Mouse (Mus musculus) lung, embryonic 14.5 days (tissue): Measurements from ENCODE around the gene Cwc15. TPM values are rescaled to one million over a fixed set of nuclear protein-coding genes. Genes with fewer than 3 reads are reported as not detected.

Experiments used
- ATAC-seq: fragments of 200-750 bp; cut with Nextera tagmentation; 2 replicates; pipeline ENCODE4 v1.8.0; 2017; ENCODE audit warnings: mild to moderate bottlenecking, moderate TSS enrichment, moderate library complexity; ENCODE audit not compliant: insufficient read depth
- DNase-seq: peaks from one replicate; pipeline ENCODE4 v3.0.0-alpha.2; 2015
- H3K27ac ChIP-seq: fragments of 300-500 bp; sonication (generic); 2 replicates; pipeline ENCODE4 v1.5.1; 2014; ENCODE audit warnings: low read depth, mild to moderate bottlenecking, moderate library complexity
- H3K27me3 ChIP-seq: fragments of 300-500 bp; sonication (generic); 2 replicates; pipeline ENCODE4 v1.6.1; 2014; ENCODE audit warnings: low read length, control low read depth; ENCODE audit not compliant: insufficient read depth
- H3K36me3 ChIP-seq: fragments of 300-500 bp; sonication (generic); 2 replicates; pipeline ENCODE4 v1.6.1; 2014; ENCODE audit warnings: control low read depth; ENCODE audit not compliant: insufficient read depth
- H3K4me1 ChIP-seq: fragments of 300-500 bp; sonication (generic); 2 replicates; pipeline ENCODE4 v1.6.1; 2014; ENCODE audit warnings: antibody characterized with exemption, control low read depth; ENCODE audit not compliant: insufficient read depth
- H3K4me2 ChIP-seq: fragments of 300-500 bp; sonication (generic); 2 replicates; pipeline ENCODE4 v1.6.1; 2014; ENCODE audit warnings: mild to moderate bottlenecking
- H3K4me3 ChIP-seq: fragments of 300-500 bp; sonication (generic); 2 replicates; pipeline ENCODE4 v1.5.1; 2014; ENCODE audit warnings: low read depth, low read length
- H3K9ac ChIP-seq: fragments of 300-500 bp; sonication (generic); 2 replicates; pipeline ENCODE4 v1.6.1; 2014
- H3K9me3 ChIP-seq: fragments of 300-500 bp; sonication (generic); 2 replicates; pipeline ENCODE4 v1.6.1; 2016; ENCODE audit warnings: low read depth, low read length, control low read depth
- CTCF ChIP-seq: IDR thresholded peaks from 2 replicates; pipeline ENCODE4 v1.5.1; 2016; ENCODE audit warnings: antibody characterized with exemption, low read depth
- WGBS: fragments of 180-500 bp; shearing (Covaris S2); extraction: QIAGEN DNeasy Blood & Tissue Kit; methylation state at CpG from one replicate; pipeline ENCODE4 v1.1.7; 2014; 5-methylcytosine and 5-hydroxymethylcytosine counted together
- polyA plus RNA-seq: library from polyadenylated mRNA; unstranded; fragments of >200 nt; fragmentation: Nextera tagmentation; extraction: Ambion mirVana; gene quantifications from 2 replicates; pipeline ENCODE4 v1.2.1, GENCODE M21; 2014

Gene Cwc15
- polyA plus RNA-seq, 1 experiment from 2014 or later, result 146 TPM

GRCm38 (mm10) chr9:14512633-14513445 lies 12.4 kb downstream of the Cwc15 start:
- ATAC-seq, result peak; percentile 69
- Histone ChIP-seq H3K4me1 (no peaks in the 10 kb centered on the region), H3K27ac (no peak overlapping the region), H3K27me3 (no peaks in the 10 kb centered on the region), H3K9ac (no peak overlapping the region), H3K4me3 (no peak overlapping the region), H3K36me3 (peaks cover 34% of the 10 kb centered on the region), H3K9me3 (no peaks in the 10 kb centered on the region), H3K4me2 (no peak overlapping the region)
- DNase-seq, result peak; percentile 80
- TF ChIP-seq CTCF, result peak; percentile 78
- WGBS, result 70% methylated on average over 9 of the region's 9 CpGs

- Histone ChIP-seq H3K4me1 (no peaks in the 10 kb centered on the region), H3K9me3 (no peaks in the 10 kb centered on the region), H3K27ac (no peak overlapping the region), H3K4me3 (no peak overlapping the region), H3K36me3 (peaks cover 3% of the 10 kb centered on the region; the same call in 1 of the 2 replicates), H3K27me3 (no peaks in the 10 kb centered on the region), H3K4me2 (no peak overlapping the region), H3K9ac (no peak overlapping the region)
- WGBS, result 57% methylated on average over 1 of the region's 1 CpGs
- DNase-seq (no peak), ATAC-seq (no peak)
- TF ChIP-seq CTCF, result no peak
Measured at GRCm38 (mm10) chr9:14517296-14517695, 16.9 kb downstream of the Cwc15 start.

GRCm38 (mm10) chr9:14518105-14518504 lies 17.7 kb downstream of the Cwc15 start:
- no peak for TF ChIP-seq CTCF
- H3K4me1 ChIP-seq, result no peaks in the 10 kb centered on the region
- no peaks in the 10 kb centered on the region for H3K27me3 ChIP-seq
- ATAC-seq (no peak), DNase-seq (no peak)
- H3K36me3 ChIP-seq, result no peaks in the 10 kb centered on the region
- no peak overlapping the region for H3K9ac ChIP-seq
- H3K4me2 ChIP-seq, result no peak overlapping the region
- WGBS, result 84% methylated on average over 3 of the region's 3 CpGs
- H3K4me3 ChIP-seq, result no peak overlapping the region
- no peak overlapping the region for H3K27ac ChIP-seq
- no peaks in the 10 kb centered on the region for H3K9me3 ChIP-seq

GRCm38 (mm10) chr9:14520971-14521670 lies 20.7 kb downstream of the Cwc15 start:
- ATAC-seq (no peak), DNase-seq (peak; percentile 13)
- H3K4me3 ChIP-seq, result no peak overlapping the region
- WGBS, result 18% methylated on average over 3 of the region's 3 CpGs
- no peak for TF ChIP-seq CTCF
- H3K4me1 ChIP-seq, result no peaks in the 10 kb centered on the region
- no peak overlapping the region for H3K4me2 ChIP-seq
- no peaks in the 10 kb centered on the region for H3K36me3 ChIP-seq
- H3K27ac ChIP-seq, result no peak overlapping the region
- no peaks in the 10 kb centered on the region for H3K27me3 ChIP-seq
- H3K9ac ChIP-seq, result no peak overlapping the region
- no peaks in the 10 kb centered on the region for H3K9me3 ChIP-seq

GRCm38 (mm10) chr9:14521695-14522094 lies 21.3 kb downstream of the Cwc15 start:
- H3K4me3 ChIP-seq, result no peak overlapping the region
- no peaks in the 10 kb centered on the region for H3K27me3 ChIP-seq
- WGBS, result 34% methylated on average over 2 of the region's 2 CpGs
- no peak overlapping the region for H3K4me2 ChIP-seq
- no peak for TF ChIP-seq CTCF
- H3K27ac ChIP-seq, result no peak overlapping the region
- DNase-seq (no peak), ATAC-seq (no peak)
- no peaks in the 10 kb centered on the region for H3K4me1 ChIP-seq
- H3K9ac ChIP-seq, result no peak overlapping the region
- H3K9me3 ChIP-seq, result no peaks in the 10 kb centered on the region
- H3K36me3 ChIP-seq, result no peaks in the 10 kb centered on the region

GRCm38 (mm10) chr9:14523408-14524043 lies 23.1 kb downstream of the Cwc15 start:
- WGBS, result 3% methylated on average over 4 of the region's 4 CpGs
- DNase-seq, result peak; percentile 91
- Histone ChIP-seq H3K4me3 (no peak overlapping the region), H3K9me3 (no peaks in the 10 kb centered on the region), H3K27ac (no peak overlapping the region), H3K9ac (no peak overlapping the region), H3K27me3 (no peaks in the 10 kb centered on the region), H3K4me2 (no peak overlapping the region), H3K4me1 (no peaks in the 10 kb centered on the region), H3K36me3 (no peaks in the 10 kb centered on the region)
- TF ChIP-seq CTCF, result peak; percentile 87
- peak; percentile 75 for ATAC-seq

GRCm38 (mm10) chr9:14530004-14530403 lies 29.6 kb downstream of the Cwc15 start:
- H3K4me2 ChIP-seq, result no peak overlapping the region
- H3K27ac ChIP-seq, result no peak overlapping the region
- H3K36me3 ChIP-seq, result no peaks in the 10 kb centered on the region
- ATAC-seq, result no peak
- H3K27me3 ChIP-seq, result no peaks in the 10 kb centered on the region
- no peak for TF ChIP-seq CTCF
- no peak overlapping the region for H3K4me3 ChIP-seq
- H3K9me3 ChIP-seq, result no peaks in the 10 kb centered on the region
- WGBS, result 43% methylated on average over 5 of the region's 5 CpGs
- H3K4me1 ChIP-seq, result no peaks in the 10 kb centered on the region
- DNase-seq, result no peak
- H3K9ac ChIP-seq, result no peak overlapping the region
